Mouse (Mus musculus) adrenal gland, postnatal 0 days (tissue): ENCODE data around the gene Pik3cd. TPM values are rescaled to one million over a fixed set of nuclear protein-coding genes. Genes with fewer than 3 reads are reported as not detected.

Source experiments
- microRNA-seq: library from miRNA; unstranded; fragments of <30 nt; microRNA quantifications from one replicate; pipeline ENCODE4, GENCODE M21; 2016; ENCODE audit warnings: borderline replicate concordance; ENCODE audit not compliant: insufficient number of aligned reads
- polyA plus RNA-seq: library from polyadenylated mRNA; unstranded; fragments of >200 nt; fragmentation: Nextera tagmentation; extraction: Ambion mirVana; gene quantifications from 2 replicates; pipeline ENCODE4 v1.2.1, GENCODE M21; 2015

Pik3cd gene
- polyA plus RNA-seq = 4.1 and 7.7 TPM in 2 replicates

DNA sequence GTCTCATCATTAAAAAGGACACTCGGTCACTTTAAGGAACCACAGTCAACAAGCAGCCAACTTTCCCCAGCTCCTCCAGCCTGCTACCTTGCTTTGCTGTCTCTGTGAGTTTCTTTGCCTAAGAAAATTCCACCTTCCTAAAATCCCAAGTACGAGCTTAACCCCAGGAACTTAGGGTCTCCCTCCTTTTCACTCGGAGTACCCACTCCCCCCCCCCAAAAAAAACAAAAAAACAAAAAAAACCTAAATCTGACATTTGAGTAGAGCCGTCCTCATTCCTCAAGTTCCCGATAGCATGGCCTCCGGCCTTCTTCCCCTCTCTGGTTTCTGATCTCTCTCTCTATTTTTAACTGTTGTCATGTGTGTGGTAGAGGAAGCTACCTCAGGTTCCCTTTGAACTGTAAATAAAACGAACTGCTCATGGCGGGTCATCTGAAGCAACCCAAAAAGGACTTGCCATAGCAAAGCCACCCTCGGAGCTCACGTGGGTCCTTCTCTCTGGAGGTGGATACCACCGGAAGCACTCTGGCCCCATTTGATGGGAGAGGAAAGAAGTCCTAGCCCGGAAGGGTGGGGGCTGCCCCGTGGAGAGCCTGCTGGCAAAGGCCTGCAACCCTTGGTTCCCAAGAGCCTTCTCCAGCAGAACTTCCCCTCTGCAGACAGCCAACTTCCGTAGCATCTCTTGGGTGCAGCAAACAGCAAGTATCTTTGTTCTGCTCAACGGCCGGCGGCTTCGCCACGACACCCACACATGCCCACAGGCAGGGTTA is at the start of gene Pik3cd:
Gene Pik3cd (minus strand): TSS at position 362 of the 770 bp plus-strand sequence.

DNA sequence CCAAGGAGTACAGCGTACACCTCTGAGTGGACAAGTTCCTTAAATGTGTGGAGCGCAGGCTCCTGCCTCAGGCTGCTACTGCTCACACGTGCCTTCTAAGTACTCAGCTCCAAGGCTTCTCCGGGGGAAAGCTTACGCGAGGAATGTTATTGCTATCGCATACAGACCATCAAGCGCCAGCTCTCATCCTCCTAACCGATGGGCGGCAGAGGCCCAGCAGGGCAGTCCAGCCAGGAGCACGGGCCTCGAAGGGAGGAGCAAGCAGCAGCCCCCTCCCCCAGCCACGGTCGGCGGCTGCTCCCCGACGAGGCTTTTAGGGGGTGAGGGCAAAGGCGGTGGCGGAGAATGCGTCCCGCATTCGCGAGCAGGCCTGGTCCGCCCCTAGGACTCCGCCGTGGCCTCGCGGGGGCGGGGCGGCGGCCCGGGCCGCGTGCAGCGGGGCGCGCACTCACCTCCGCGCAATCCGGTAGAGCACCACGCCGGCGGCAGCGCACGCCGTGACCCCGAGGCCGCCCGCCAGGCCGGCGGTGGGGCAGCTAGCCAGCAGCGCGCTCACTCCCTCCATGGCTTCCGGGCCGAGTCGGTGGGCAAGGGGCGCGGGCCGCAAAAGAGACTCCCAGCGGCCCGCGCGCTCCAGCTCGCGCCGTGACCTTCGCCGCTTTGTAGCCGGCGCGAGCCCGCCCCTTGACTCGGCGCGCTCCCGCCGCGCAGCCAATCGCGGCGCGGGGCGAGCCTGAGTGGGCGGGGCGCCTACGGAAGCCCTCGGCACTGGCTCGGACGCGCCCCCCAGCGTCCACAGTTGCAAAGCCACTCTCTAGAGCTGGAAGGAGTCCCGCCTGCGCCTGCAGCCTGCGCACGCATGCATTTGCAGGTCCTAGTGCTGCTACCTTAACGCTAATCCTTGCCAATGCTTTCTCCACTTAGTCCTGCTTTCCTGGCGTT is 35.3 kb upstream of the Pik3cd start, which contains the start of gene Tmem201:
Gene Tmem201 (minus strand): TSS at position 662 of the 942 bp plus-strand sequence.

Small RNA genes within 50 kb of the gene (microRNA-seq; reads per million reads assigned to microRNA genes)
- not detected for gene Mir7023

Other genes starting within 250 kb of the Pik3cd start
- 8.3 and 9.6 TPM in 2 replicates for gene Rbp7, start 247.6 kb downstream of the Pik3cd start, polyA plus RNA-seq
- not detected in 2 replicates for gene Tmem274, start 225.2 kb downstream of the Pik3cd start, polyA plus RNA-seq
- 9.1 and 11.6 TPM in 2 replicates for gene Nmnat1, start 217.4 kb downstream of the Pik3cd start, polyA plus RNA-seq
- gene Lzic, start 217.3 kb downstream of the Pik3cd start, polyA plus RNA-seq = 24.6 and 26.5 TPM in 2 replicates
- gene Ctnnbip1, start 184.3 kb downstream of the Pik3cd start, polyA plus RNA-seq = 46.2 and 58.9 TPM in 2 replicates
- 37.9 and 54.7 TPM in 2 replicates for gene Clstn1, start 116.1 kb downstream of the Pik3cd start, polyA plus RNA-seq
- 16.1 and 17.5 TPM in 2 replicates for gene Tmem201, start 35.5 kb upstream of the Pik3cd start, polyA plus RNA-seq
- gene Slc25a33, start 71.7 kb upstream of the Pik3cd start, polyA plus RNA-seq = 20.1 and 25.8 TPM in 2 replicates